Mouse (Mus musculus) gastrocnemius, postnatal 4 days (tissue): ENCODE results near the gene Tpp2. TPM values are rescaled to one million over a fixed set of nuclear protein-coding genes. Genes with fewer than 3 reads are reported as not detected.
"Not testable (repeated sequence)": the region's sequence is repeated elsewhere in the genome, so short reads cannot be mapped to it uniquely, and the experiment has no call there.

ENCODE experiments used
- DNase-seq, 2 experiments: peaks; one replicate each; pipeline ENCODE4 v3.0.0; 2021 to 2022; ENCODE audit warnings: low spot score in 2 of 2, mixed read lengths in 2 of 2
- long read RNA-seq, 2 experiments: library from polyadenylated mRNA; stranded (forward); transcript quantifications; one replicate each; pipeline ENCODE4 v2.0.0; 2021
- total RNA-seq, 2 experiments: library from RNA; stranded (reverse); gene quantifications; 2 replicates each; pipeline ENCODE4 v1.2.3; 2021

Tpp2 gene
- total RNA-seq, result 10 to 100 TPM; 46.8 to 52.8 TPM
- long read RNA-seq, experiment 1, full-length matches to known transcripts, result 40 of 59 reads
- long read RNA-seq, experiment 1, partial matches to known transcripts, result 5 of 59 reads
- long read RNA-seq, experiment 1, other reads (novel, unspliced or antisense), result 14 of 59 reads
- long read RNA-seq, experiment 2, full-length matches to known transcripts, result 36 of 54 reads
- long read RNA-seq, experiment 2, partial matches to known transcripts, result 9 of 54 reads
- long read RNA-seq, experiment 2, other reads (novel, unspliced or antisense), result 9 of 54 reads

- DNase-seq, result peak; percentile 94 to 95
These were observed at the start of gene Tpp2 for GRCm38 (mm10) chr1:43933488-43934415. Gene Tpp2 (plus strand): TSS chr1:43933647.

GRCm38 (mm10) chr1:43888358-43888757 lies 45.1 kb upstream of the Tpp2 start:
- not testable (repeated sequence) for DNase-seq

- DNase-seq, result no peak
These were observed 37.7 kb upstream of the Tpp2 start for GRCm38 (mm10) chr1:43895742-43896141.

- no peak for DNase-seq
These were observed 36.3 kb upstream of the Tpp2 start for GRCm38 (mm10) chr1:43897131-43897530.

GRCm38 (mm10) chr1:43897987-43898386 lies 35.5 kb upstream of the Tpp2 start:
- no peak for DNase-seq

GRCm38 (mm10) chr1:43898991-43899714 lies 34.3 kb upstream of the Tpp2 start:
- peak; percentile 38 to 66 for DNase-seq

- DNase-seq, result no peak
These were observed 31.0 kb upstream of the Tpp2 start for GRCm38 (mm10) chr1:43902417-43902816.

- DNase-seq, result no peak
These were observed 30.6 kb upstream of the Tpp2 start for GRCm38 (mm10) chr1:43902855-43903254.

GRCm38 (mm10) chr1:43915428-43915827 lies 18.0 kb upstream of the Tpp2 start:
- no peak for DNase-seq

GRCm38 (mm10) chr1:43916854-43917253 lies 16.6 kb upstream of the Tpp2 start:
- DNase-seq, result no peak

- no peak for DNase-seq
These were observed 966 bp downstream of the Tpp2 start for GRCm38 (mm10) chr1:43934416-43934810.

- DNase-seq, result no peak
These were observed 5.9 kb downstream of the Tpp2 start for GRCm38 (mm10) chr1:43939310-43939709.

- no peak for DNase-seq
These were observed 8.2 kb downstream of the Tpp2 start for GRCm38 (mm10) chr1:43941476-43942217.

- no peak for DNase-seq
These were observed 9.4 kb downstream of the Tpp2 start for GRCm38 (mm10) chr1:43942814-43943213.

- no peak for DNase-seq
These were observed 20.2 kb downstream of the Tpp2 start for GRCm38 (mm10) chr1:43953679-43954078.

- no peak for DNase-seq
These were observed 30.9 kb downstream of the Tpp2 start for GRCm38 (mm10) chr1:43964381-43964780.

- no peak for DNase-seq
These were observed 33.3 kb downstream of the Tpp2 start for GRCm38 (mm10) chr1:43966756-43967155.

- DNase-seq, result no peak
These were observed 35.9 kb downstream of the Tpp2 start for GRCm38 (mm10) chr1:43969361-43969760.

- DNase-seq, result no peak
These were observed 37.6 kb downstream of the Tpp2 start for GRCm38 (mm10) chr1:43971089-43971488.

GRCm38 (mm10) chr1:43996914-43997589 lies 63.6 kb downstream of the Tpp2 start:
- no peak for DNase-seq
